Mouse (Mus musculus) cerebellum, adult 2 months (tissue): ENCODE data around the gene E030030I06Rik.

Experiments
- CTCF ChIP-seq: fragments of 200-500 bp; IDR thresholded peaks from 2 replicates; pipeline ENCODE4 v1.5.1; 2011; ENCODE audit warnings: low read depth, mild to moderate bottlenecking, control low read depth, low read length, moderate library complexity, borderline replicate concordance; ENCODE audit not compliant: insufficient read depth
- POLR2A ChIP-seq: fragments of 200-500 bp; IDR thresholded peaks from 2 replicates; pipeline ENCODE4 v1.6.1; 2011; ENCODE audit warnings: low read length, control low read depth, borderline replicate concordance; ENCODE audit not compliant: insufficient read depth

GRCm38 (mm10) chr10:22140665-22141280 lies 8.3 kb downstream of the E030030I06Rik start:
- TF ChIP-seq POLR2A (no peak), CTCF (peak; percentile 53; the same call in 1 of the 2 replicates)
